Mouse (Mus musculus): ENCODE results near the gene Smim24.

DNA sequence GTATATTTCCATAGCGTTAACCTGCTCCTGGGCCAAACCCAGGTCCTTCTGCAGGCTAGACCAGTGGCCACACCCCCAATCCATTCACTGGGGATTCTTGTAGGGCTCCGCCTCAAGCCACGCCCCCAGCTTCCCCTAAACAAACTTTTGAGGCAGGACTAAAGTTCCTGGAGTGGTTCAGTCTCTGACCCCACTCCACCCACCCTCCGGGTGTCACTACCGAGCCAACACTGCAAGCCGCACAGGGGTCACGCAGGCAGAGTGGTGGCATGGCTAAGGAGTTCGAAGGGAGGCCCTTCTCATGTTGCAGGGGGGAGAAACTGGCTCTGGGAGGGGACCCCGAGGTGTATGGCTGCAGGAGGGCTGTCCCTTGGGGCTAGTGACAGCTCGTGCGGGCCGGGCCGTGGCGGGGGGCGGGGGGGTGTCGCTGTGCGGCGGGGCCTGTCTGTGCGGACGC, 36.8 kb downstream of the Smim24 start:
- no peak for TF ChIP-seq POLR2A (IDR thresholded peaks at IDR 0.05; ENCODE audit: insufficient read depth, low read depth, low read length)
- TF ChIP-seq CTCF (IDR thresholded peaks at IDR 0.05; ENCODE audit: insufficient read depth, low read depth, low read length), result no peak
